Mouse (Mus musculus) midbrain, embryonic 13.5 days (tissue): ENCODE results near the gene Chil1. TPM values are rescaled to one million over a fixed set of nuclear protein-coding genes. Genes with fewer than 3 reads are reported as not detected.

ENCODE experiments used
- ATAC-seq: fragments of 200-750 bp; cut with Nextera tagmentation; 2 replicates; pipeline ENCODE4 v1.8.0; 2017; ENCODE audit warnings: mild to moderate bottlenecking, moderate TSS enrichment, moderate library complexity
- H3K27ac ChIP-seq: fragments of 300-500 bp; sonication (generic); 2 replicates; pipeline ENCODE4 v1.5.1; 2015; ENCODE audit warnings: inconsistent platforms, mild to moderate bottlenecking, moderate library complexity
- H3K27me3 ChIP-seq: fragments of 300-500 bp; sonication (generic); 2 replicates; pipeline ENCODE4 v1.6.1; 2015; ENCODE audit warnings: mild to moderate bottlenecking, inconsistent platforms
- H3K36me3 ChIP-seq: fragments of 300-500 bp; sonication (generic); 2 replicates; pipeline ENCODE4 v1.6.1; 2015; ENCODE audit warnings: mild to moderate bottlenecking, inconsistent platforms
- H3K4me1 ChIP-seq: fragments of 300-500 bp; sonication (generic); replicated peaks from 2 replicates; pipeline ENCODE4 v1.6.1; 2015; ENCODE audit warnings: inconsistent platforms
- H3K4me2 ChIP-seq: fragments of 300-500 bp; sonication (generic); replicated peaks from 2 replicates; pipeline ENCODE4 v1.6.1; 2015; ENCODE audit warnings: moderate library complexity, mild to moderate bottlenecking, inconsistent platforms
- H3K4me3 ChIP-seq: fragments of 300-500 bp; sonication (generic); replicated peaks from 2 replicates; pipeline ENCODE4 v1.5.1; 2015; ENCODE audit warnings: mild to moderate bottlenecking, inconsistent platforms
- H3K9ac ChIP-seq: fragments of 300-500 bp; sonication (generic); replicated peaks from 2 replicates; pipeline ENCODE4 v1.6.1; 2015; ENCODE audit warnings: mild to moderate bottlenecking, inconsistent platforms
- H3K9me3 ChIP-seq: fragments of 300-500 bp; sonication (generic); 2 replicates; pipeline ENCODE4 v1.6.1; 2016; ENCODE audit warnings: mild to moderate bottlenecking, inconsistent platforms
- WGBS: fragments of 180-500 bp; shearing (Covaris S2); methylation state at CpG from one replicate; pipeline ENCODE4 v1.1.7; 2015; 5-methylcytosine and 5-hydroxymethylcytosine counted together
- polyA plus RNA-seq: library from polyadenylated mRNA; unstranded; fragments of >200 nt; fragmentation: Nextera tagmentation; extraction: Ambion mirVana; gene quantifications from 2 replicates; pipeline ENCODE4 v1.2.1, GENCODE M21; 2015

Chil1 gene
- polyA plus RNA-seq, 1 experiment from 2014 or later, result 2.6 TPM

DNA sequence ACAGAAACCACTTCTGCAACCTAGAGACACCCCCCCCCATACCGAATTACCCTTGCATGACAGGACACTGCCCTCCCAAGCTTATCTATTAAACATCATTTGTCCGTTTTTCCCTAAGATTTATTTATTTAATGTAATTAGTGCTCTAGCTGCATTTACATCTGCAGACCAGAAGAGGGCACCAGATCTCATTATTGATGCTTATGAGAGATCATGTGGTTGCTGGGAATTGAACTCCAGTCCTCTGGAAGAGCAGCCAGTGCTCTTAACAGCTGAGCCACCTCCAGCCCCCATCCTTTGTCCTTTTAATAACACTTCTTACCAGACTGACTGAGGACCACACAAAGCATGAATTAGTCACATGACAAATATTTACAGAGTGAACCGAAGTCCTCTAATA, 27.3 kb upstream of the Chil1 start:
- peaks cover 3% of the 10 kb centered on the region; the same call in 1 of the 2 replicates for H3K9me3 ChIP-seq
- 56% methylated on average over 3 of the region's 3 CpGs for WGBS
- H3K27ac ChIP-seq, result no peak overlapping the region
- H3K27me3 ChIP-seq, result 0 out of 2 replicates have a peak, but pooled peaks cover 10% of the 10 kb centered on the region
- no peaks in the 10 kb centered on the region for H3K36me3 ChIP-seq
- no peak overlapping the region for H3K4me2 ChIP-seq
- no peak overlapping the region for H3K9ac ChIP-seq
- H3K4me1 ChIP-seq, result no peaks in the 10 kb centered on the region
- H3K4me3 ChIP-seq, result no peak overlapping the region
- ATAC-seq, result no peak

GRCm38 (mm10) chr1:134160404-134160803, 21.6 kb upstream of the Chil1 start:
- no peak overlapping the region for H3K4me2 ChIP-seq
- H3K9ac ChIP-seq, result no peak overlapping the region
- WGBS, result 90% methylated on average over 3 of the region's 3 CpGs
- 0 out of 2 replicates have a peak, but pooled peaks cover 5% of the 10 kb centered on the region for H3K4me1 ChIP-seq
- H3K4me3 ChIP-seq, result no peak overlapping the region
- no peaks in the 10 kb centered on the region for H3K27me3 ChIP-seq
- no peaks in the 10 kb centered on the region for H3K36me3 ChIP-seq
- peaks cover 3% of the 10 kb centered on the region; the same call in 1 of the 2 replicates for H3K9me3 ChIP-seq
- ATAC-seq, result no peak
- H3K27ac ChIP-seq, result no peak overlapping the region

GRCm38 (mm10) chr1:134161399-134161798, 20.6 kb upstream of the Chil1 start:
- H3K4me1 ChIP-seq, result 0 out of 2 replicates have a peak, but pooled peaks cover 5% of the 10 kb centered on the region
- 67% methylated on average over 6 of the region's 6 CpGs for WGBS
- no peak overlapping the region for H3K4me3 ChIP-seq

GRCm38 (mm10) chr1:134162510-134163225, 19.3 kb upstream of the Chil1 start:
- WGBS, result 87% methylated on average over 6 of the region's 6 CpGs
- 0 out of 2 replicates have a peak, but pooled peaks cover 8% of the 10 kb centered on the region for H3K4me1 ChIP-seq
- peaks cover 3% of the 10 kb centered on the region; the same call in 1 of the 2 replicates for H3K9me3 ChIP-seq
- no peaks in the 10 kb centered on the region for H3K27me3 ChIP-seq
- no peak overlapping the region for H3K27ac ChIP-seq
- no peak overlapping the region for H3K4me2 ChIP-seq
- ATAC-seq, result no peak
- H3K9ac ChIP-seq, result no peak overlapping the region
- no peaks in the 10 kb centered on the region for H3K36me3 ChIP-seq
- H3K4me3 ChIP-seq, result no peak overlapping the region

More at GRCm38 (mm10) chr1:134161399-134161798, 20.6 kb upstream of the Chil1 start:
- ATAC-seq, result no peak
- H3K9me3 ChIP-seq, result peaks cover 3% of the 10 kb centered on the region; the same call in 1 of the 2 replicates
- H3K27me3 ChIP-seq, result no peaks in the 10 kb centered on the region
- H3K27ac ChIP-seq, result no peak overlapping the region
- no peaks in the 10 kb centered on the region for H3K36me3 ChIP-seq
- no peak overlapping the region for H3K9ac ChIP-seq
- no peak overlapping the region for H3K4me2 ChIP-seq

GRCm38 (mm10) chr1:134163476-134163875, 18.5 kb upstream of the Chil1 start:
- H3K27ac ChIP-seq, result no peak overlapping the region
- H3K4me3 ChIP-seq, result no peak overlapping the region
- 0 out of 2 replicates have a peak, but pooled peaks cover 9% of the 10 kb centered on the region for H3K4me1 ChIP-seq
- ATAC-seq, result no peak
- H3K4me2 ChIP-seq, result no peak overlapping the region
- no peaks in the 10 kb centered on the region for H3K9me3 ChIP-seq
- no peak overlapping the region for H3K9ac ChIP-seq
- 88% methylated on average over 7 of the region's 7 CpGs for WGBS
- H3K27me3 ChIP-seq, result no peaks in the 10 kb centered on the region
- H3K36me3 ChIP-seq, result no peaks in the 10 kb centered on the region

GRCm38 (mm10) chr1:134164454-134164853, 17.5 kb upstream of the Chil1 start:
- H3K9me3 ChIP-seq, result no peaks in the 10 kb centered on the region
- H3K9ac ChIP-seq, result no peak overlapping the region
- 69% methylated on average over 4 of the region's 4 CpGs for WGBS
- no peak overlapping the region for H3K27ac ChIP-seq
- H3K4me1 ChIP-seq, result 0 out of 2 replicates have a peak, but pooled peaks cover 9% of the 10 kb centered on the region
- no peak for ATAC-seq
- no peak overlapping the region for H3K4me3 ChIP-seq
- no peak overlapping the region for H3K4me2 ChIP-seq
- no peaks in the 10 kb centered on the region for H3K36me3 ChIP-seq
- H3K27me3 ChIP-seq, result no peaks in the 10 kb centered on the region

DNA sequence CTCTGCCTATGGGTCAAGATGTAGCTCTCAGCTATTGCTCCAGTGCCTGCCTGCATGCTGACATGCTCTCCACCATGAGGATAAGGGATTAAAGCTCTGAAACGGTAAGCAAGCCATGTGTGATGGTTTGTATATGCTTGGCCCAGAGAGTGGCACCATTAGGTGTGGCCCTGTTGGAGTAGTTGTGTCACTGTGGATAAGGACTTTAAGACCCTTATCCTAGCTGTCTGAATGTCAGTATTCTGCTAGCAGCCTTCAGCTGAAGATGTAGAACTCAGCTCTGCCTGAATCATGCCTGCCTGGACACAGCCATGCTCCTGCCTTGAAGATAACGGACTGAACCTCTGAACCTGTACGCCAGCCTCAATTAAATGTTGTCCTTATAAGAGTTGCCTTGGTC, 15.4 kb upstream of the Chil1 start:
- H3K4me3 ChIP-seq, result no peak overlapping the region
- H3K36me3 ChIP-seq, result no peaks in the 10 kb centered on the region
- H3K27me3 ChIP-seq, result no peaks in the 10 kb centered on the region
- no peak overlapping the region for H3K27ac ChIP-seq
- H3K9ac ChIP-seq, result no peak overlapping the region
- 88% methylated on average over 3 of the region's 3 CpGs for WGBS
- ATAC-seq, result no peak
- H3K4me2 ChIP-seq, result no peak overlapping the region
- 0 out of 2 replicates have a peak, but pooled peaks cover 9% of the 10 kb centered on the region for H3K4me1 ChIP-seq
- no peaks in the 10 kb centered on the region for H3K9me3 ChIP-seq

GRCm38 (mm10) chr1:134167416-134168305, 14.3 kb upstream of the Chil1 start:
- Histone ChIP-seq H3K36me3 (no peaks in the 10 kb centered on the region), H3K27ac (no peak overlapping the region), H3K4me3 (no peak overlapping the region), H3K27me3 (no peaks in the 10 kb centered on the region), H3K9ac (no peak overlapping the region), H3K4me1 (0 out of 2 replicates have a peak, but pooled peaks cover 9% of the 10 kb centered on the region), H3K9me3 (no peaks in the 10 kb centered on the region), H3K4me2 (no peak overlapping the region)
- ATAC-seq, result no peak
- 49% methylated on average over 14 of the region's 14 CpGs for WGBS

- Histone ChIP-seq H3K9me3 (no peaks in the 10 kb centered on the region), H3K9ac (no peak overlapping the region), H3K4me2 (no peak overlapping the region), H3K4me1 (0 out of 2 replicates have a peak, but pooled peaks cover 9% of the 10 kb centered on the region), H3K27me3 (no peaks in the 10 kb centered on the region), H3K27ac (no peak overlapping the region), H3K4me3 (no peak overlapping the region), H3K36me3 (no peaks in the 10 kb centered on the region)
- WGBS, result 92% methylated on average over 3 of the region's 3 CpGs
- ATAC-seq, result no peak
These were observed 13.4 kb upstream of the Chil1 start for GRCm38 (mm10) chr1:134168567-134168966.

GRCm38 (mm10) chr1:134168985-134169697, 12.8 kb upstream of the Chil1 start:
- Histone ChIP-seq H3K9ac (no peak overlapping the region), H3K4me1 (0 out of 2 replicates have a peak, but pooled peaks cover 8% of the 10 kb centered on the region), H3K27me3 (no peaks in the 10 kb centered on the region), H3K27ac (no peak overlapping the region), H3K4me2 (no peak overlapping the region), H3K36me3 (no peaks in the 10 kb centered on the region), H3K9me3 (no peaks in the 10 kb centered on the region), H3K4me3 (no peak overlapping the region)
- whole genome bisulfite sequencing, result 92% methylated on average over 8 of the region's 8 CpGs
- ATAC-seq, result no peak

DNA sequence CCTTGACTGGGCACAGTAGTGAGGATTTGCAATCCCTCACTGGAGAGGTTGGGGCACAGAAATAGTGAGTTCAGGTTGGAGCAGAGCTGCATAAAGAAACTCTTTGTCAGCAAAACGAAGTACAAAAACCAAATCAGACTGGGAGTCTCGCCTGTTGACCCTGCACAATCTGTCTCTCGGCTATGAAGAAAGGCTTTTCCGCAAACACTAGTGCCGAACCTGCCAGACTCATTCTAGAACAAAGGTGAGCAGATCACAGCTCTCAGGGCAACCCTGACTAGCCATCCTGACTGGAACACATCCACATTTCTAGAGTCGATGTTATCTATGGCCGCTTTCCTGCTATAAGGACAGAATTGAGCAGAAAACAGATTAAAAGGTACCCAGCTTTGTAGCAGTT, 8.9 kb upstream of the Chil1 start:
- Histone ChIP-seq H3K27me3 (no peaks in the 10 kb centered on the region), H3K4me1 (no peaks in the 10 kb centered on the region), H3K4me3 (no peak overlapping the region), H3K4me2 (no peak overlapping the region), H3K9ac (no peak overlapping the region), H3K36me3 (no peaks in the 10 kb centered on the region), H3K27ac (no peak overlapping the region), H3K9me3 (no peaks in the 10 kb centered on the region)
- WGBS, result 58% methylated on average over 7 of the region's 7 CpGs
- no peak for ATAC-seq
